Mouse (Mus musculus) hindbrain, postnatal 0 days (tissue): Measurements from ENCODE around the gene Lmnb2. TPM values are rescaled to one million over a fixed set of nuclear protein-coding genes. Genes with fewer than 3 reads are reported as not detected.

Experiments used
- ATAC-seq: fragments of 200-750 bp; cut with Nextera tagmentation; 2 replicates; pipeline ENCODE4 v1.8.0; 2017; ENCODE audit warnings: mild to moderate bottlenecking, moderate TSS enrichment, moderate library complexity
- DNase-seq: peaks from one replicate; pipeline ENCODE4 v3.0.0-alpha.2; 2015; ENCODE audit warnings: low spot score
- H3K27ac ChIP-seq: fragments of 300-500 bp; sonication (generic); 2 replicates; pipeline ENCODE4 v1.5.1; 2014; ENCODE audit warnings: mild to moderate bottlenecking
- H3K27me3 ChIP-seq: fragments of 300-500 bp; sonication (generic); 2 replicates; pipeline ENCODE4 v1.6.1; 2014; ENCODE audit warnings: low read length, mixed read lengths; ENCODE audit not compliant: insufficient read depth
- H3K36me3 ChIP-seq: fragments of 300-500 bp; sonication (generic); 2 replicates; pipeline ENCODE4 v1.6.1; 2014; ENCODE audit warnings: low read length, mixed read lengths; ENCODE audit not compliant: insufficient read depth
- H3K4me1 ChIP-seq: fragments of 300-500 bp; sonication (generic); 2 replicates; pipeline ENCODE4 v1.6.1; 2014; ENCODE audit warnings: antibody characterized with exemption, low read length, mixed read lengths; ENCODE audit not compliant: insufficient read depth
- H3K4me2 ChIP-seq: fragments of 300-500 bp; sonication (generic); 2 replicates; pipeline ENCODE4 v1.6.1; 2014; ENCODE audit warnings: low read depth, mild to moderate bottlenecking, low read length, moderate library complexity, mixed read lengths
- H3K4me3 ChIP-seq: fragments of 300-500 bp; sonication (generic); 2 replicates; pipeline ENCODE4 v1.5.1; 2014; ENCODE audit warnings: low read length
- H3K9ac ChIP-seq: fragments of 300-500 bp; sonication (generic); replicated peaks from 2 replicates; pipeline ENCODE4 v1.6.1; 2014; ENCODE audit warnings: mild to moderate bottlenecking, low read length, moderate library complexity, mixed read lengths
- H3K9me3 ChIP-seq: fragments of 300-500 bp; sonication (generic); 2 replicates; pipeline ENCODE4 v1.6.1; 2016; ENCODE audit warnings: low read length, mixed read lengths
- CTCF ChIP-seq: IDR thresholded peaks from 2 replicates; pipeline ENCODE4 v1.5.1; 2016; ENCODE audit warnings: antibody characterized with exemption, control low read depth, low read depth
- WGBS: fragments of 180-500 bp; shearing (Covaris S2); extraction: QIAGEN DNeasy Blood & Tissue Kit; methylation state at CpG from one replicate; pipeline ENCODE4 v1.1.7; 2014; 5-methylcytosine and 5-hydroxymethylcytosine counted together
- polyA plus RNA-seq: library from polyadenylated mRNA; unstranded; fragments of >200 nt; fragmentation: Nextera tagmentation; extraction: Ambion mirVana; gene quantifications from 2 replicates; pipeline ENCODE4 v1.2.1, GENCODE M21; 2015
- total RNA-seq: library from RNA; depleted of rRNA; stranded (reverse); fragments of >200 nt; gene quantifications from 2 replicates; pipeline ENCODE4 v1.2.3, GENCODE M21; 2014

Lmnb2 gene
- total and polyA plus RNA-seq, 2 experiments from 2014 or later: 24.8 to 42.3 TPM

- H3K4me3 ChIP-seq: no peak overlapping the region
- H3K27ac ChIP-seq: no peak overlapping the region
- H3K9ac ChIP-seq: no peak overlapping the region
- WGBS: 15% methylated on average over 14 of the region's 16 CpGs
- no peaks in the 10 kb centered on the region for H3K36me3 ChIP-seq
- no peaks in the 10 kb centered on the region for H3K4me1 ChIP-seq
- no peaks in the 10 kb centered on the region for H3K27me3 ChIP-seq
- DNase-seq (no peak), ATAC-seq (no peak)
- TF ChIP-seq CTCF: peak; percentile 46
- no peaks in the 10 kb centered on the region for H3K9me3 ChIP-seq
- H3K4me2 ChIP-seq: no peak overlapping the region
Measured at GRCm38 (mm10) chr10:80960551-80961508, 42.8 kb upstream of the Lmnb2 start.

GRCm38 (mm10) chr10:80958979-80959637, 41.1 kb upstream of the Lmnb2 start:
- DNase-seq (no peak), ATAC-seq (no peak)
- H3K4me2 ChIP-seq: no peak overlapping the region
- 91% methylated on average over 5 of the region's 5 CpGs for whole genome bisulfite sequencing
- no peak overlapping the region for H3K4me3 ChIP-seq
- no peak overlapping the region for H3K9ac ChIP-seq
- no peak overlapping the region for H3K27ac ChIP-seq
- H3K27me3 ChIP-seq: no peaks in the 10 kb centered on the region
- H3K9me3 ChIP-seq: no peaks in the 10 kb centered on the region
- no peaks in the 10 kb centered on the region for H3K36me3 ChIP-seq
- H3K4me1 ChIP-seq: no peaks in the 10 kb centered on the region
- no peak for TF ChIP-seq CTCF

- no peak overlapping the region for H3K4me3 ChIP-seq
- H3K36me3 ChIP-seq: no peaks in the 10 kb centered on the region
- H3K27me3 ChIP-seq: no peaks in the 10 kb centered on the region
- 76% methylated on average over 4 of the region's 4 CpGs for WGBS
- H3K27ac ChIP-seq: no peak overlapping the region
- no peak for TF ChIP-seq CTCF
- H3K4me2 ChIP-seq: no peak overlapping the region
- H3K4me1 ChIP-seq: no peaks in the 10 kb centered on the region
- no peaks in the 10 kb centered on the region for H3K9me3 ChIP-seq
- no peak for ATAC-seq
- no peak overlapping the region for H3K9ac ChIP-seq
- no peak for DNase-seq
Measured at GRCm38 (mm10) chr10:80957791-80958190, 39.7 kb upstream of the Lmnb2 start.

GRCm38 (mm10) chr10:80956901-80957300, 38.9 kb upstream of the Lmnb2 start:
- no peak for TF ChIP-seq CTCF
- 87% methylated on average over 6 of the region's 6 CpGs for WGBS
- Histone ChIP-seq H3K4me3 (no peak overlapping the region), H3K9ac (no peak overlapping the region), H3K4me1 (no peaks in the 10 kb centered on the region), H3K9me3 (no peaks in the 10 kb centered on the region), H3K27ac (no peak overlapping the region), H3K36me3 (no peaks in the 10 kb centered on the region), H3K4me2 (no peak overlapping the region), H3K27me3 (no peaks in the 10 kb centered on the region)
- no peak for ATAC-seq
- no peak for DNase-seq

- H3K9ac ChIP-seq: no peak overlapping the region
- no peak for TF ChIP-seq CTCF
- no peaks in the 10 kb centered on the region for H3K27me3 ChIP-seq
- H3K4me3 ChIP-seq: no peak overlapping the region
- 96% methylated on average over 8 of the region's 8 CpGs for WGBS
- H3K4me1 ChIP-seq: no peaks in the 10 kb centered on the region
- H3K4me2 ChIP-seq: no peak overlapping the region
- no peaks in the 10 kb centered on the region for H3K9me3 ChIP-seq
- H3K27ac ChIP-seq: no peak overlapping the region
- ATAC-seq: no peak
- no peaks in the 10 kb centered on the region for H3K36me3 ChIP-seq
- no peak for DNase-seq
Measured at GRCm38 (mm10) chr10:80956385-80956784, 38.3 kb upstream of the Lmnb2 start.

- Histone ChIP-seq H3K36me3 (no peaks in the 10 kb centered on the region), H3K9ac (no peak overlapping the region), H3K27me3 (no peaks in the 10 kb centered on the region), H3K4me3 (no peak overlapping the region), H3K9me3 (no peaks in the 10 kb centered on the region), H3K27ac (0 out of 2 replicates have a peak overlapping the region, but pooled peaks have one; percentile 9), H3K4me1 (no peaks in the 10 kb centered on the region), H3K4me2 (no peak overlapping the region)
- DNase-seq (peak; percentile 84), ATAC-seq (peak; percentile 57)
- TF ChIP-seq CTCF: peak; percentile 87
- 27% methylated on average over 9 of the region's 9 CpGs for WGBS
Measured at GRCm38 (mm10) chr10:80955536-80955935, 37.5 kb upstream of the Lmnb2 start.

GRCm38 (mm10) chr10:80954843-80955242, 36.8 kb upstream of the Lmnb2 start:
- no peak for ATAC-seq

More at GRCm38 (mm10) chr10:80954843-80955242, 36.8 kb upstream of the Lmnb2 start:
- no peak overlapping the region for H3K4me3 ChIP-seq
- H3K27me3 ChIP-seq: no peaks in the 10 kb centered on the region
- DNase-seq: no peak
- H3K9me3 ChIP-seq: no peaks in the 10 kb centered on the region
- no peak overlapping the region for H3K9ac ChIP-seq
- no peaks in the 10 kb centered on the region for H3K36me3 ChIP-seq
- no peak for TF ChIP-seq CTCF
- H3K27ac ChIP-seq: peak overlapping the region; percentile 45; the same call in 1 of the 2 replicates
- H3K4me2 ChIP-seq: no peak overlapping the region
- H3K4me1 ChIP-seq: no peaks in the 10 kb centered on the region
- 47% methylated on average over 6 of the region's 6 CpGs for WGBS
